Mouse (Mus musculus) left cerebral cortex, postnatal 4 days (tissue): ENCODE results near the gene Vhl. TPM values are rescaled to one million over a fixed set of nuclear protein-coding genes. Genes with fewer than 3 reads are reported as not detected.
"Not testable (repeated sequence)": the region's sequence is repeated elsewhere in the genome, so short reads cannot be mapped to it uniquely, and the experiment has no call there.

ENCODE experiments used
- DNase-seq: peaks from one replicate; pipeline ENCODE4 v3.0.0-alpha.2; 2022
- intact Hi-C: fragments of 180-260 bp; cut with DNase I; formaldehyde crosslinking; loops from one replicate; pipeline ENCODE4 v1.15.1; 2025
- total RNA-seq, 2 experiments: library from RNA; stranded (reverse); gene quantifications; 2 replicates each; pipeline ENCODE4 v1.2.3; 2021

Vhl gene
- total RNA-seq, 2 experiments from 2014 or later: 50.0 to 61.8 TPM

GRCm38 (mm10) chr6:113659648-113660491, 36.1 kb downstream of the Vhl start:
- intact Hi-C loops: no loop called here
- DNase-seq: no peak

DNA sequence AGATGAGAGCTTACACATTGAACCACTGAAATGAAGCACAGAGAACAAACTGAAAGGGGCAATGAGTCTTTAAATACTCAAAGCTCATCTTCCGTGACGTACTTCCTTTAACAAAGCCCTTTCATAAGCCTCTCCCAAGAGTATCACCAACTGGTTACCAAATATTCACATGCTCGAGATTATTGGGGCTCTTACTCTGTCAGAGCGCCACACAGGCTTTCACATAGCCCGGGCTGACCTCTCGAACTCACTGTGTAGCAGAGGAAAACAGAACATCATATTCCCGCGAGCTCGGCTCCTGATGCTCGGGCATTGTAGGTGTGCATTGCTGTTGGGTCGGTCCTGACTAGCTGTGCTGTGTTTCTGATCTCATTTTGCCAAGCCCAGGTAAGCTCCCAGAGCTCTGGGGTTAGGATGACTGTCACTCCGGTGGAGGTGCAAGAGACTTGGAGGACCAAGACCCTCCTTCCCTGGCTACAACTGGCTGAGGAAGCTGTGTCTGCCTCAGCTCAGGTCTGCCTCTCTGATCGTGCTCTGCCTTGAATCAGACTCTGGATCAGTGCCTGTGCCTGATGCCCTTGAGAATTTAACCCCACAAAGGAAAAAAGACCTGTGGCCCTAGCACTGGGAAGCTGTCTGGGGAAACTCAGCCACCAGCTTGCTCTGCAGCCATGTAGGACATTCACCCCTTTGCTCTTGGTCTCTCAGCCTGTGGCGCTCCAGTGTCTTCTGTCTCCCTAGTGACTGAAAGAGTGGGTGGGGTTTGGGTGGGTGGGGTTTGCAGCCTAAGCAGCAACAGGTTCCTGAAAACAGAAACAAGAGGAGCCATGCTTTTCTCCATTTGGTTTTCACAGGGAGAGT, 37.0 kb downstream of the Vhl start:
- intact Hi-C loops: no loop called here

DNA sequence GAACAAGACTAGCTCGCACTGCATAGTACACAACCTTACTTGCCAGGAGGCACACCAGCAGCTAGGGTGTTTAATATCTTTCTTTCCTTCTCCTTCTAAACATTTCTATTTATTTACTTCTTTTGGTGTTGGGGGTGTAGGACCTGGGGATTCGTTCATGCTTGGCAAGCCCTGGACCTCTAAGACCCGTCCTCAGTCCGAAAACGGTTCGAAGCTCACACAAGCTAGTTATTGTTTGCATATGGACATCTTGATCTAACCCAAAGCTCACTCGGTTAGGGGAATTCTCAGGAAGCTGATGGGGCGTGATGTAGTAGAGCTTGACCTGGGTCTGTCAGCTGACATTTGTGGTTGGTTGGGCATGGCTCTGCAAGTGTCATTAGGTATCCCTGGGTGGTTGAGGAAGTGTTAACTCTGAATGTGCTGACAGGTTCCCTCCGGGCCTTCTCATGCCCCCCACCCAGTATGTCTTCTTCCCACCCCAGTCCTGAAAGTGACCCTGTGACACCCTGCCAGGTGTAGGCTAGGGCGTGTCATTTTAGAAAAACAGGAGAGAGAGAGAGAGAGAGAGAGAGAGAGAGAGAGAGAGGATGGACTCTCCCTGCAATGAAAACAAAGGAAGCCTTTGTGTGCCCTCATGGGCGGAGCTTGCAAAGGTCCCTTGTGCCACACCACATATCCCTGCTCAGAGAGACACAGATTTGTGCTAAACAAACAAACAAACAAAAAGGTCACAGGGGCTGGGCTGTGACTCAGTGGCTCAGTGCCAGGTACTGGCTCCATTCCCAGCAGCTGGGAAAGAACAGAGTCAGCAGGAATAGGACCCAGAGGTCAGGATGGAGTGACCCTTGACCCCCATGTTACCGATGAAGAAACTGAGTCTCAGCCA, 37.8 kb downstream of the Vhl start:
- intact Hi-C loops: no loop called here
- peak; percentile 12 for DNase-seq

More for the DNA sequence above, 37.0 kb downstream of the Vhl start:
- no peak for DNase-seq

DNA sequence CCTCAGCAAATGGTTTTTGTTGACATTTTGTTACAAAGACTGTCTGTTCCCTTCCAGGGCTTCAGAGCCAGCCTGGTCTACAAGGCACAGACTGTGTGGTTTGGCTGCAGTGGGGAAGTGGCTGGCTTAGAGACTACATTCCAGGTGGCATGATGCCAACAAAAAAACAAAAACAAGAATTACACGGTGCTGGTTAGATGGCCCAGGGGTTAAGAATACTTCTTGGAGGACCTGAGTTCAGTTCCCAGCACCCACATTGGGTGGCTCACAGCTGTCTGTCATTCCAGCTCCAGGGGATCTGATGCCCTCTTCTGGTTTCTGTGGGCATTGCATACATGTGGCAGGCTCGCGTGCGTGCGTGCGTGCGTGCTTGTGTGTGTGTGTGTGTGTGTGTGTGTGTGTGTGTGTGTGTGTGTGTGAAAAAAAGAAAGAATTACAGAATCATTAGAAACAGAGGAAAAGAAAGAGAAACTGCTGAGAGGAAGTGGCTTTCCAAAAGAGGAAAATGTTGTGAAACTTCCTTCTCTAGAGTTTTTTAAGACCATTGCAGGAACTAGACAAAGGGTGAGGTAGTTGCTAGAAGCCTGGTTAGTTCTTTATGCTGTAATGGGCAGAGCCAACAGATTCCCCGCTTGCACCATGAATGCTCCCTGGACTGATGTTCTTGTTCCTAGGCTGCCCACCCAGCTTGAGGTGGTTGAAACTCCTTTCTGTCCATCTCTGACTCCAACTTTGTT, 39.4 kb downstream of the Vhl start:
- intact Hi-C loops: no loop called here
- DNase-seq: no peak

DNA sequence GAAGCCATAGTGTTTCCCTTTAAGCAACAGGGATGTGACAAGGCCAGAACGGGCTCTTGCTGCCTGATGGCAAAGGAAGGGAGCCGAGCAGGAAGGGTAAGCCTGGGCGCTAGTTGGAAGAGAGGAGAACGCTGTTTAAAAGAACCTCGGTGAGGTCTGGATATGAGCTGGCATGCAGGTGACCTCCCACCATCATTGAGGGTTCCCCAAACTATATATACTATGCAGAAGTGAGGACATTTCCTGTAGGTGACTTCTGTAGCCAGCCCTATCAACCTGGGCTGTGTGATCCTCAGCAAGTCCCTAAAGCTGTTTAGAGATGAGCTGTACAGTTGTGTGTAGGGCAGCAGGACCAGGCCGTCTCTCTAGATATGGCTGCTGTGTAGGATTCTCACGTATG, 40.5 kb downstream of the Vhl start:
- intact Hi-C loops: no loop called here
- DNase-seq: no peak

GRCm38 (mm10) chr6:113667611-113668122, 43.9 kb downstream of the Vhl start:
- no peak for DNase-seq
- intact Hi-C loops: no loop called here

GRCm38 (mm10) chr6:113668287-113669154, 44.8 kb downstream of the Vhl start:
- intact Hi-C loops: no loop called here
- DNase-seq: no peak

GRCm38 (mm10) chr6:113669821-113670220, 46.1 kb downstream of the Vhl start:
- no peak for DNase-seq
- intact Hi-C loops: no loop called here

DNA sequence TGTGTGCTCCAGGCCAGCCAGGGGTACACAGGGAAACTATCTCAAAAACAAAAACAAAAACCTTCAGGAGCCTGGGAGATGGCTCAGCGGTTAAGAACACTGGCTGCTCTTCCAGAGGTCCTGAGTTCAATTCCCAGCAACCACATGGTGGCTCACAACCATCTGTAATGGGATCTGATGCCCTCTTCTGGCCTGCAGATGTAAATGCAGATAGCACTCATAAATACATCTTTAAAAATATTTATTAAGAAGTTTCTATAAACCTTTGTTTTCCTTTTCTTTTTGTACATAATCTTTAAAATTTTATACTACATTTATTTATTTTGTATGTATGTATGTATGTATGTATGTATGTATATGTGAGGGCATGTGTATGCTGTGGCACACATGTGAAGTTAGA, 48.3 kb downstream of the Vhl start:
- DNase-seq, intact Hi-C loops: not testable (repeated sequence)

GRCm38 (mm10) chr6:113672989-113673388, 49.2 kb downstream of the Vhl start:
- DNase-seq: no peak
- intact Hi-C loops: no loop called here

DNA sequence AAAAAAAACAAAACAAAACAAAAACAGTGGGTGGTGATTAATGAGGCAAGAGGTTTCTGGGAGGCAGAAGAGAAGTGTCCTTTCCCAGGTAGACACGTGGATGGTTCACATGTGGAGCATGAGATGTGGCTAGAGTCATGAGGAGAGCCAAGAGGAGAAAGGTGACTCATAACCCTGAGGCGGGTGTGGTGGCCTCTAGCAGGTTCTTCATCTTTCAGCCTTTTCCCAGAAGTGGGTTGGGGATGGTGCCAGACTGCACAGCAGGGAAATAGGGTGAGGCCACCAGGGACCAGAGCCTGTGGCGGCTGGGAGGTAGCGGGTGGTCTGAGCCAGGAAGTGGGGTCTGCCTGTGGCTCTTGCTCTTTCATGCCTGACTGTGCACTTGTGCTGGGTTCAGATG, 51.5 kb downstream of the Vhl start:
- no peak for DNase-seq
- intact Hi-C loops: no loop called here

DNA sequence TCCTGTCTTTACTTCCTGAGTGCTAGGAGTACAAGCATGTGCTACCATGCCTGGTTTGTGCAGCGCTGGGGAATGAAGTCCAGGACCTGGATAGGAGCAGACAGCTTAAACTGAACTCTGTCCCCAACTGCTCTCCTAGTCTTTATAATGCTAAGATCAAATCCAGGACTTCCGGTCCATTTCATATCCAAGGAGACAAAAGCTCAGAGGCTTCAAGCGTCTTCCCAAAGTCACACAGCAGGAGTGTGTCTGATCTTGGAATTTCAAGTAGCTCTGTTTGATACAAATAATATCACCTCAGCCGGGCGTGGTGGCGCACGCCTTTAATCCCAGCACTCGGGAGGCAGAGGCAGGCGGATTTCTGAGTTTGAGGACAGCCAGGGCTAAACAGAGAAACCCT, 52.2 kb downstream of the Vhl start:
- intact Hi-C loops: no loop called here
- DNase-seq: no peak

GRCm38 (mm10) chr6:113677070-113677734, 53.4 kb downstream of the Vhl start:
- DNase-seq: no peak
- intact Hi-C loops: no loop called here

- intact Hi-C loops: no loop called here
- no peak for DNase-seq
Measured at GRCm38 (mm10) chr6:113678246-113679012, 54.7 kb downstream of the Vhl start.

- DNase-seq: no peak
- intact Hi-C loops: loop anchor here (5.0 kb wide), 1 partner anchor 38 kb away; no protein-coding TSS in a partner anchor
Measured at GRCm38 (mm10) chr6:113679993-113680566, 56.3 kb downstream of the Vhl start.
